Mouse (Mus musculus): ENCODE measurements around the gene Gm30191. TPM values are rescaled to one million over a fixed set of nuclear protein-coding genes. Genes with fewer than 3 reads are reported as not detected.

The Gm30191 gene
- polyA plus RNA-seq, 1 experiment from 2014 or later, result not detected

- Histone ChIP-seq H3K36me3 (ENCODE audit: control insufficient read depth, insufficient read depth, low read length) (no peaks in the 10 kb centered on the region), H3K9ac (ENCODE audit: low read length) (no peak overlapping the region), H3K4me2 (ENCODE audit: low read length) (peak overlapping the region; percentile 46), H3K27me3 (replicated peaks; ENCODE audit: control insufficient read depth, insufficient read depth, low read length) (peaks cover 68% of the 10 kb centered on the region), H3K9me3 (ENCODE audit: control insufficient read depth, low read length) (no peaks in the 10 kb centered on the region), H3K27ac (ENCODE audit: low read depth) (no peak overlapping the region), H3K4me3 (ENCODE audit: low read depth, low read length) (peak overlapping the region; percentile 6), H3K4me1 (replicated peaks; ENCODE audit: control insufficient read depth, insufficient read depth, low read length) (peaks cover 37% of the 10 kb centered on the region)
- no peak for DNase-seq (ENCODE audit: low spot score)
- no peak for ATAC-seq (replicated peaks; ENCODE audit: low FRiP score, low TSS enrichment, low read depth)
- 22% methylated on average over 27 of the region's 27 CpGs for WGBS
Measured at GRCm38 (mm10) chr4:134250116-134250929, 3.6 kb downstream of the Gm30191 start.

GRCm38 (mm10) chr4:134250930-134251240, 4.2 kb downstream of the Gm30191 start:
- no peaks in the 10 kb centered on the region for H3K36me3 ChIP-seq (ENCODE audit: control insufficient read depth, insufficient read depth, low read length)
- peaks cover 68% of the 10 kb centered on the region for H3K27me3 ChIP-seq (replicated peaks; ENCODE audit: control insufficient read depth, insufficient read depth, low read length)
- H3K4me3 ChIP-seq (ENCODE audit: low read depth, low read length), result peak overlapping the region; percentile 37
- peak overlapping the region; percentile 94 for H3K4me2 ChIP-seq (ENCODE audit: low read length)
- H3K4me1 ChIP-seq (replicated peaks; ENCODE audit: control insufficient read depth, insufficient read depth, low read length), result peaks cover 38% of the 10 kb centered on the region
- no peak for ATAC-seq (replicated peaks; ENCODE audit: low FRiP score, low TSS enrichment, low read depth)
- no peaks in the 10 kb centered on the region for H3K9me3 ChIP-seq (ENCODE audit: control insufficient read depth, low read length)
- 22% methylated on average over 10 of the region's 10 CpGs for WGBS
- no peak overlapping the region for H3K27ac ChIP-seq (ENCODE audit: low read depth)
- H3K9ac ChIP-seq (ENCODE audit: low read length), result peak overlapping the region; percentile 49
- no peak for DNase-seq (ENCODE audit: low spot score)

GRCm38 (mm10) chr4:134251241-134252130, 4.8 kb downstream of the Gm30191 start:
- Histone ChIP-seq H3K27ac (ENCODE audit: low read depth) (no peak overlapping the region), H3K9me3 (ENCODE audit: control insufficient read depth, low read length) (no peaks in the 10 kb centered on the region), H3K4me2 (ENCODE audit: low read length) (peak overlapping the region; percentile 94), H3K27me3 (replicated peaks; ENCODE audit: control insufficient read depth, insufficient read depth, low read length) (peaks cover 62% of the 10 kb centered on the region), H3K9ac (ENCODE audit: low read length) (peak overlapping the region; percentile 49), H3K4me1 (replicated peaks; ENCODE audit: control insufficient read depth, insufficient read depth, low read length) (peaks cover 44% of the 10 kb centered on the region), H3K4me3 (ENCODE audit: low read depth, low read length) (peak overlapping the region; percentile 37), H3K36me3 (ENCODE audit: control insufficient read depth, insufficient read depth, low read length) (no peaks in the 10 kb centered on the region)
- no peak for ATAC-seq (replicated peaks; ENCODE audit: low FRiP score, low TSS enrichment, low read depth)
- 1% methylated on average over 72 of the region's 91 CpGs for WGBS
- DNase-seq (ENCODE audit: low spot score), result peak; percentile 83

GRCm38 (mm10) chr4:134252131-134252910, 5.6 kb downstream of the Gm30191 start:
- H3K9me3 ChIP-seq (ENCODE audit: control insufficient read depth, low read length), result no peaks in the 10 kb centered on the region
- peaks cover 56% of the 10 kb centered on the region for H3K27me3 ChIP-seq (replicated peaks; ENCODE audit: control insufficient read depth, insufficient read depth, low read length)
- H3K4me1 ChIP-seq (replicated peaks; ENCODE audit: control insufficient read depth, insufficient read depth, low read length), result peaks cover 49% of the 10 kb centered on the region
- H3K4me2 ChIP-seq (ENCODE audit: low read length), result peak overlapping the region; percentile 94
- DNase-seq (ENCODE audit: low spot score) (no peak), ATAC-seq (replicated peaks; ENCODE audit: low FRiP score, low TSS enrichment, low read depth) (no peak)
- H3K27ac ChIP-seq (ENCODE audit: low read depth), result no peak overlapping the region
- H3K9ac ChIP-seq (ENCODE audit: low read length), result peak overlapping the region; percentile 49; the same call in 1 of the 2 replicates
- WGBS, result 9% methylated on average over 22 of the region's 22 CpGs
- no peaks in the 10 kb centered on the region for H3K36me3 ChIP-seq (ENCODE audit: control insufficient read depth, insufficient read depth, low read length)
- peak overlapping the region; percentile 40 for H3K4me3 ChIP-seq (ENCODE audit: low read depth, low read length)

GRCm38 (mm10) chr4:134252911-134253721, 6.4 kb downstream of the Gm30191 start:
- Histone ChIP-seq H3K4me2 (ENCODE audit: low read length) (peak overlapping the region; percentile 94), H3K27me3 (replicated peaks; ENCODE audit: control insufficient read depth, insufficient read depth, low read length) (peaks cover 48% of the 10 kb centered on the region), H3K36me3 (ENCODE audit: control insufficient read depth, insufficient read depth, low read length) (no peaks in the 10 kb centered on the region), H3K9ac (ENCODE audit: low read length) (peak overlapping the region; percentile 27), H3K4me3 (ENCODE audit: low read depth, low read length) (peak overlapping the region; percentile 40), H3K9me3 (ENCODE audit: control insufficient read depth, low read length) (no peaks in the 10 kb centered on the region), H3K27ac (ENCODE audit: low read depth) (no peak overlapping the region), H3K4me1 (replicated peaks; ENCODE audit: control insufficient read depth, insufficient read depth, low read length) (peaks cover 49% of the 10 kb centered on the region)
- no peak for ATAC-seq (replicated peaks; ENCODE audit: low FRiP score, low TSS enrichment, low read depth)
- DNase-seq (ENCODE audit: low spot score), result no peak
- WGBS, result 11% methylated on average over 15 of the region's 15 CpGs

- 2% methylated on average over 13 of the region's 13 CpGs for WGBS
- Histone ChIP-seq H3K9ac (ENCODE audit: low read length) (peak within 1 kb of the TSS; percentile 27), H3K9me3 (ENCODE audit: control insufficient read depth, low read length) (no peaks in the 10 kb centered on the region), H3K27me3 (replicated peaks; ENCODE audit: control insufficient read depth, insufficient read depth, low read length) (peaks cover 41% of the 10 kb centered on the region), H3K4me2 (ENCODE audit: low read length) (peak within 1 kb of the TSS; percentile 94), H3K4me3 (ENCODE audit: low read depth, low read length) (peak within 1 kb of the TSS; percentile 40), H3K4me1 (replicated peaks; ENCODE audit: control insufficient read depth, insufficient read depth, low read length) (peaks cover 49% of the 10 kb centered on the region), H3K36me3 (ENCODE audit: control insufficient read depth, insufficient read depth, low read length) (no peaks in the 10 kb centered on the region), H3K27ac (ENCODE audit: low read depth) (0 out of 2 replicates have a peak within 1 kb of the TSS, but pooled peaks have one; percentile 39)
- DNase-seq (ENCODE audit: low spot score), result no peak
- no peak for ATAC-seq (replicated peaks; ENCODE audit: low FRiP score, low TSS enrichment, low read depth)
Measured at GRCm38 (mm10) chr4:134253722-134254324, 7.1 kb downstream of the Gm30191 start, which contains the start of gene Grrp1. Grrp1 (minus strand) TSS chr4:134254106.

- Histone ChIP-seq H3K27me3 (replicated peaks; ENCODE audit: control insufficient read depth, insufficient read depth, low read length) (peaks cover 40% of the 10 kb centered on the region), H3K4me2 (ENCODE audit: low read length) (no peak overlapping the region), H3K9me3 (ENCODE audit: control insufficient read depth, low read length) (no peaks in the 10 kb centered on the region), H3K27ac (ENCODE audit: low read depth) (no peak overlapping the region), H3K4me1 (replicated peaks; ENCODE audit: control insufficient read depth, insufficient read depth, low read length) (peaks cover 49% of the 10 kb centered on the region), H3K4me3 (ENCODE audit: low read depth, low read length) (no peak overlapping the region), H3K9ac (ENCODE audit: low read length) (no peak overlapping the region), H3K36me3 (ENCODE audit: control insufficient read depth, insufficient read depth, low read length) (no peaks in the 10 kb centered on the region)
- ATAC-seq (replicated peaks; ENCODE audit: low FRiP score, low TSS enrichment, low read depth) (no peak), DNase-seq (ENCODE audit: low spot score) (no peak)
- 45% methylated on average over 3 of the region's 3 CpGs for WGBS
Measured at GRCm38 (mm10) chr4:134254835-134255234, 8.1 kb downstream of the Gm30191 start.

All from intestine, embryonic 14.5 days (tissue).